Mouse (Mus musculus) embryonic facial prominence, embryonic 12.5 days (tissue): ENCODE measurements around the gene Acer1. TPM values are rescaled to one million over a fixed set of nuclear protein-coding genes. Genes with fewer than 3 reads are reported as not detected.
"Not testable (repeated sequence)": the region's sequence is repeated elsewhere in the genome, so short reads cannot be mapped to it uniquely, and the experiment has no call there.

Experiments
- ATAC-seq: fragments of 200-750 bp; cut with Nextera tagmentation; 2 replicates; pipeline ENCODE4 v1.8.0; 2017; ENCODE audit not compliant: insufficient number of reproducible peaks, insufficient read depth, low FRiP score, low TSS enrichment
- H3K27ac ChIP-seq: fragments of 300-500 bp; sonication (generic); 2 replicates; pipeline ENCODE4 v1.5.1; 2016; ENCODE audit warnings: mild to moderate bottlenecking
- H3K27me3 ChIP-seq: fragments of 300-500 bp; sonication (generic); 2 replicates; pipeline ENCODE4 v1.6.1; 2016; ENCODE audit warnings: mild to moderate bottlenecking, moderate library complexity
- H3K36me3 ChIP-seq: fragments of 300-500 bp; sonication (generic); 2 replicates; pipeline ENCODE4 v1.6.1; 2016; ENCODE audit warnings: mild to moderate bottlenecking
- H3K4me1 ChIP-seq: fragments of 300-500 bp; sonication (generic); 2 replicates; pipeline ENCODE4 v1.6.1; 2016
- H3K4me2 ChIP-seq: fragments of 300-500 bp; sonication (generic); replicated peaks from 2 replicates; pipeline ENCODE4 v1.6.1; 2016; ENCODE audit warnings: mild to moderate bottlenecking, moderate library complexity
- H3K4me3 ChIP-seq: fragments of 300-500 bp; sonication (generic); 2 replicates; pipeline ENCODE4 v1.5.1; 2016; ENCODE audit warnings: mild to moderate bottlenecking
- H3K9ac ChIP-seq: fragments of 300-500 bp; sonication (generic); 2 replicates; pipeline ENCODE4 v1.6.1; 2016; ENCODE audit warnings: mild to moderate bottlenecking, moderate library complexity
- H3K9me3 ChIP-seq: fragments of 300-500 bp; sonication (generic); 2 replicates; pipeline ENCODE4 v1.6.1; 2016; ENCODE audit warnings: mild to moderate bottlenecking, moderate library complexity
- WGBS: fragments of 180-500 bp; shearing (Covaris S2); methylation state at CpG from one replicate; pipeline ENCODE4 v1.1.7; 2016; 5-methylcytosine and 5-hydroxymethylcytosine counted together
- polyA plus RNA-seq: library from polyadenylated mRNA; unstranded; fragments of >200 nt; fragmentation: Nextera tagmentation; extraction: Ambion mirVana; gene quantifications from 2 replicates; pipeline ENCODE4 v1.2.1, GENCODE M21; 2016

The Acer1 gene
- polyA plus RNA-seq, 1 experiment from 2014 or later = not detected

- H3K36me3 ChIP-seq = 0 out of 2 replicates have a peak, but pooled peaks cover 4% of the 10 kb centered on the region
- no peaks in the 10 kb centered on the region for H3K27me3 ChIP-seq
- 3% methylated on average over 67 of the region's 76 CpGs for WGBS
- peak within 1 kb of the TSS; percentile 96 for H3K9ac ChIP-seq
- peak within 1 kb of the TSS; percentile 80 for H3K27ac ChIP-seq
- peak within 1 kb of the TSS; percentile 81 for H3K4me2 ChIP-seq
- peak; percentile 96 for ATAC-seq
- H3K4me3 ChIP-seq = peak within 1 kb of the TSS; percentile 97
- H3K4me1 ChIP-seq = peaks cover 25% of the 10 kb centered on the region
- no peaks in the 10 kb centered on the region for H3K9me3 ChIP-seq
Observed at GRCm38 (mm10) chr17:56935363-56936131, 46.4 kb downstream of the Acer1 start, which contains the start of gene Mllt1. Mllt1 (minus strand) TSS chr17:56935415.

- Histone ChIP-seq H3K4me2 (peak overlapping the region; percentile 81), H3K27ac (peak overlapping the region; percentile 80), H3K4me3 (peak overlapping the region; percentile 97), H3K36me3 (0 out of 2 replicates have a peak, but pooled peaks cover 4% of the 10 kb centered on the region), H3K27me3 (no peaks in the 10 kb centered on the region), H3K4me1 (peaks cover 25% of the 10 kb centered on the region), H3K9me3 (no peaks in the 10 kb centered on the region), H3K9ac (peak overlapping the region; percentile 96)
- ATAC-seq = peak; percentile 16; the same call in 1 of the 2 replicates
- WGBS = 3% methylated on average over 29 of the region's 45 CpGs
Observed at GRCm38 (mm10) chr17:56934545-56935330, 47.2 kb downstream of the Acer1 start.

GRCm38 (mm10) chr17:56933395-56933794, 48.5 kb downstream of the Acer1 start:
- H3K36me3 ChIP-seq = 0 out of 2 replicates have a peak, but pooled peaks cover 4% of the 10 kb centered on the region
- H3K4me2 ChIP-seq = peak overlapping the region; percentile 81
- no peak overlapping the region for H3K27ac ChIP-seq
- no peaks in the 10 kb centered on the region for H3K27me3 ChIP-seq
- H3K4me3 ChIP-seq = peak overlapping the region; percentile 97; the same call in 1 of the 2 replicates
- H3K9me3 ChIP-seq = no peaks in the 10 kb centered on the region
- ATAC-seq = no peak
- peak overlapping the region; percentile 11 for H3K9ac ChIP-seq
- 88% methylated on average over 2 of the region's 2 CpGs for WGBS
- H3K4me1 ChIP-seq = peaks cover 30% of the 10 kb centered on the region

- Histone ChIP-seq H3K4me2 (no peak overlapping the region), H3K9me3 (no peaks in the 10 kb centered on the region), H3K4me1 (peaks cover 30% of the 10 kb centered on the region), H3K27me3 (no peaks in the 10 kb centered on the region), H3K9ac (no peak overlapping the region), H3K27ac (no peak overlapping the region), H3K4me3 (no peak overlapping the region), H3K36me3 (peaks cover 20% of the 10 kb centered on the region)
- no peak for ATAC-seq
- 92% methylated on average over 8 of the region's 8 CpGs for WGBS
Observed at GRCm38 (mm10) chr17:56930026-56930425, 51.9 kb downstream of the Acer1 start.

GRCm38 (mm10) chr17:56929530-56929929, 52.4 kb downstream of the Acer1 start:
- no peak overlapping the region for H3K4me2 ChIP-seq
- no peak for ATAC-seq
- peaks cover 25% of the 10 kb centered on the region for H3K36me3 ChIP-seq
- no peak overlapping the region for H3K4me3 ChIP-seq
- no peaks in the 10 kb centered on the region for H3K27me3 ChIP-seq
- H3K9ac ChIP-seq = no peak overlapping the region
- H3K9me3 ChIP-seq = no peaks in the 10 kb centered on the region
- WGBS = 92% methylated on average over 1 of the region's 1 CpGs
- H3K27ac ChIP-seq = no peak overlapping the region
- peaks cover 30% of the 10 kb centered on the region for H3K4me1 ChIP-seq

GRCm38 (mm10) chr17:56929101-56929500, 52.8 kb downstream of the Acer1 start:
- no peak overlapping the region for H3K9ac ChIP-seq
- no peak for ATAC-seq
- H3K27ac ChIP-seq = no peak overlapping the region
- H3K9me3 ChIP-seq = no peaks in the 10 kb centered on the region
- peaks cover 26% of the 10 kb centered on the region for H3K4me1 ChIP-seq
- H3K4me2 ChIP-seq = no peak overlapping the region
- H3K27me3 ChIP-seq = no peaks in the 10 kb centered on the region
- H3K36me3 ChIP-seq = peaks cover 30% of the 10 kb centered on the region
- H3K4me3 ChIP-seq = no peak overlapping the region

- Histone ChIP-seq H3K27me3 (no peaks in the 10 kb centered on the region), H3K9ac (no peak overlapping the region), H3K4me1 (0 out of 2 replicates have a peak, but pooled peaks cover 5% of the 10 kb centered on the region), H3K4me3 (no peak overlapping the region), H3K27ac (no peak overlapping the region), H3K9me3 (no peaks in the 10 kb centered on the region), H3K4me2 (no peak overlapping the region), H3K36me3 (peaks cover 49% of the 10 kb centered on the region)
- no peak for ATAC-seq
- WGBS = 90% methylated on average over 2 of the region's 2 CpGs
Observed at GRCm38 (mm10) chr17:56925998-56926397, 55.9 kb downstream of the Acer1 start.

- Histone ChIP-seq H3K4me1 (no peaks in the 10 kb centered on the region), H3K36me3 (peaks cover 81% of the 10 kb centered on the region), H3K9me3 (no peaks in the 10 kb centered on the region), H3K4me3 (no peak overlapping the region), H3K27ac (no peak overlapping the region), H3K27me3 (no peaks in the 10 kb centered on the region), H3K4me2 (no peak overlapping the region), H3K9ac (no peak overlapping the region)
- 92% methylated on average over 3 of the region's 3 CpGs for WGBS
- no peak for ATAC-seq
Observed at GRCm38 (mm10) chr17:56919725-56920124, 62.2 kb downstream of the Acer1 start.

GRCm38 (mm10) chr17:56917166-56917565, 64.8 kb downstream of the Acer1 start:
- WGBS = 91% methylated on average over 2 of the region's 2 CpGs

GRCm38 (mm10) chr17:56913444-56913843, 68.5 kb downstream of the Acer1 start:
- Histone ChIP-seq H3K9me3 (no peaks in the 10 kb centered on the region), H3K36me3 (peaks cover 77% of the 10 kb centered on the region), H3K4me3 (no peak overlapping the region), H3K4me2 (no peak overlapping the region), H3K27me3 (no peaks in the 10 kb centered on the region), H3K9ac (no peak overlapping the region), H3K27ac (no peak overlapping the region), H3K4me1 (no peaks in the 10 kb centered on the region)
- ATAC-seq = no peak

More at GRCm38 (mm10) chr17:56917166-56917565, 64.8 kb downstream of the Acer1 start:
- Histone ChIP-seq H3K27me3 (no peaks in the 10 kb centered on the region), H3K9ac (no peak overlapping the region), H3K27ac (no peak overlapping the region), H3K4me3 (no peak overlapping the region), H3K36me3 (peaks cover 82% of the 10 kb centered on the region), H3K9me3 (no peaks in the 10 kb centered on the region), H3K4me2 (no peak overlapping the region), H3K4me1 (no peaks in the 10 kb centered on the region)
- no peak for ATAC-seq

GRCm38 (mm10) chr17:56913023-56913422, 68.9 kb downstream of the Acer1 start:
- Histone ChIP-seq H3K9ac (no peak overlapping the region), H3K4me1 (no peaks in the 10 kb centered on the region), H3K27me3 (no peaks in the 10 kb centered on the region), H3K27ac (no peak overlapping the region), H3K9me3 (no peaks in the 10 kb centered on the region), H3K4me3 (no peak overlapping the region), H3K4me2 (no peak overlapping the region), H3K36me3 (peaks cover 79% of the 10 kb centered on the region)
- ATAC-seq = no peak
- WGBS = 88% methylated on average over 3 of the region's 3 CpGs

- not testable (repeated sequence) for H3K4me1 ChIP-seq, H3K9ac ChIP-seq, H3K27ac ChIP-seq, H3K27me3 ChIP-seq, ATAC-seq, H3K9me3 ChIP-seq, H3K4me3 ChIP-seq, H3K4me2 ChIP-seq
- peaks cover 81% of the 10 kb centered on the region for H3K36me3 ChIP-seq
- WGBS = 88% methylated on average over 2 of the region's 2 CpGs
Observed at GRCm38 (mm10) chr17:56909764-56910163, 72.2 kb downstream of the Acer1 start.
